Mouse (Mus musculus) heart, embryonic 12.5 days (tissue): ENCODE data around the gene Mcrip2. TPM values are rescaled to one million over a fixed set of nuclear protein-coding genes. Genes with fewer than 3 reads are reported as not detected.

ENCODE experiments used
- ATAC-seq: fragments of 200-750 bp; cut with Nextera tagmentation; 2 replicates; pipeline ENCODE4 v1.8.0; 2017; ENCODE audit warnings: moderate TSS enrichment, moderate library complexity; ENCODE audit not compliant: insufficient number of reproducible peaks, low FRiP score
- H3K27ac ChIP-seq: fragments of 300-500 bp; sonication (generic); 2 replicates; pipeline ENCODE4 v1.5.1; 2016; ENCODE audit warnings: mild to moderate bottlenecking, moderate library complexity; ENCODE audit not compliant: poor library complexity, severe bottlenecking
- H3K27me3 ChIP-seq: fragments of 300-500 bp; sonication (generic); replicated peaks from 2 replicates; pipeline ENCODE4 v1.6.1; 2016; ENCODE audit warnings: mild to moderate bottlenecking, moderate library complexity
- H3K36me3 ChIP-seq: fragments of 300-500 bp; sonication (generic); 2 replicates; pipeline ENCODE4 v1.6.1; 2016; ENCODE audit warnings: mild to moderate bottlenecking, moderate library complexity
- H3K4me1 ChIP-seq: fragments of 300-500 bp; sonication (generic); replicated peaks from 2 replicates; pipeline ENCODE4 v1.6.1; 2016; ENCODE audit warnings: mild to moderate bottlenecking
- H3K4me2 ChIP-seq: fragments of 300-500 bp; sonication (generic); 2 replicates; pipeline ENCODE4 v1.6.1; 2016; ENCODE audit warnings: mild to moderate bottlenecking, moderate library complexity
- H3K4me3 ChIP-seq: fragments of 300-500 bp; sonication (generic); 2 replicates; pipeline ENCODE4 v1.5.1; 2016; ENCODE audit warnings: mild to moderate bottlenecking
- H3K9ac ChIP-seq: fragments of 300-500 bp; sonication (generic); 2 replicates; pipeline ENCODE4 v1.6.1; 2016; ENCODE audit warnings: mild to moderate bottlenecking, moderate library complexity
- H3K9me3 ChIP-seq: fragments of 300-500 bp; sonication (generic); replicated peaks from 2 replicates; pipeline ENCODE4 v1.6.1; 2016; ENCODE audit warnings: mild to moderate bottlenecking, moderate library complexity
- whole genome bisulfite sequencing: fragments of 180-500 bp; shearing (Covaris S2); methylation state at CpG from one replicate; pipeline ENCODE4 v1.1.7; 2016; 5-methylcytosine and 5-hydroxymethylcytosine counted together
- polyA plus RNA-seq: library from polyadenylated mRNA; unstranded; fragments of >200 nt; fragmentation: Nextera tagmentation; extraction: Ambion mirVana; gene quantifications from 2 replicates; pipeline ENCODE4 v1.2.1, GENCODE M21; 2016

The Mcrip2 gene
- polyA plus RNA-seq, 1 experiment from 2014 or later: 161 TPM

DNA sequence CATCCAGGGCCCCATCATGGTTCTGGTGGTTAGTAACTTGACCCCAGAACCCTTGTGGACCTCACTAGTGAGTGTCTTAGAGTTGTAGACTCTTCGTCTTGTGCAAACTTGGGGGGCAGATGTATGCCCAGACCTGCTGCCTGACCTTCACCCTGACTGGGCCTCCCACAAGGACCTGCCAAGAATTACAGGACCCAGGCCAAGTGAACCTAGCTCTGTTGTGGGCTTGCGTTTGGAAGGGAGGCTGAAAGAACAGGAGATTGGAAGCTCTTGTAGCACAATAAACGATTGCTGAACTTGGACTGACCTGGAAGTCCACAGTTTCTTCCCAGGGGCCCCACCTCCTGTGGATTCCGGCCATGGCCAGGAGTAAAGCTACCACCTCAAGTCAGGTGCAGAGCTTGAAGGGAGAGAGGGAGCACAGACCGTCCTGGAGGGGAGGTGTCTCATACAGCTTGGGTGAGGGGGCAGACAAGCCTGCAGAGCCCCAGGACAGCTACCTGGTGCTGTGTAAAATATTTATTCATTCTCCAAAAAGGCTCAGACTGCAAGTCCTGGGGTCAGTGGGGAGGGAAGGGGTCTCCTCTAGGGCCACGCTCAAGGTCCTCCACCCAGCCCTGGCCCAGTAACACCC lies 34.5 kb downstream of the Mcrip2 start:
- H3K27me3 ChIP-seq: no peaks in the 10 kb centered on the region
- peak overlapping the region; percentile 94 for H3K4me2 ChIP-seq
- peak overlapping the region; percentile 81 for H3K9ac ChIP-seq
- H3K27ac ChIP-seq: peak overlapping the region; percentile 98
- peak overlapping the region; percentile 71 for H3K4me3 ChIP-seq
- H3K36me3 ChIP-seq: peaks cover 49% of the 10 kb centered on the region
- 31% methylated on average over 6 of the region's 6 CpGs for WGBS
- ATAC-seq: no peak
- no peaks in the 10 kb centered on the region for H3K9me3 ChIP-seq
- peaks cover 76% of the 10 kb centered on the region for H3K4me1 ChIP-seq

DNA sequence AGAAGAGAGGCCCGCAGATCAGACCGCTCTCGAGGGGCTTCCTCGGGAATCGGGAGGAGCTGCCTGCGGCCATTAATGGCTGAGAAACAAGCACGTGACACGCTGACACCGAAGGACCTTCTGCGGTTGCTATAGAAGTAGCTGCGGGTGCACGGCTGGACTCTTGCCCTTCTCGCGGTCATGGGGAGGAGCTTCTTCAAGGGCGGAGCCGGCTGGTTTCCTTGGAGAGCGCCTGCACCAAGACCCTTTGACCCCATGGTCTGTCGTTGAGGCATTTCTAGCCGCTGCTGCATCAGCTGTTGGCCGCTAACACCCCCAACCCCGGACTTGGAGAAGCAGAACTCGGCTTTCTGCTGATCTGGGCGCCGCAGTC lies 35.3 kb downstream of the Mcrip2 start, which contains the start of gene Stub1:
Gene Stub1, minus strand, starts transcription at position 114 of the 373 bp plus-strand sequence.
- Histone ChIP-seq H3K27ac (peak within 1 kb of the TSS; percentile 98), H3K36me3 (peaks cover 43% of the 10 kb centered on the region)
- peak; percentile 83 for ATAC-seq

DNA sequence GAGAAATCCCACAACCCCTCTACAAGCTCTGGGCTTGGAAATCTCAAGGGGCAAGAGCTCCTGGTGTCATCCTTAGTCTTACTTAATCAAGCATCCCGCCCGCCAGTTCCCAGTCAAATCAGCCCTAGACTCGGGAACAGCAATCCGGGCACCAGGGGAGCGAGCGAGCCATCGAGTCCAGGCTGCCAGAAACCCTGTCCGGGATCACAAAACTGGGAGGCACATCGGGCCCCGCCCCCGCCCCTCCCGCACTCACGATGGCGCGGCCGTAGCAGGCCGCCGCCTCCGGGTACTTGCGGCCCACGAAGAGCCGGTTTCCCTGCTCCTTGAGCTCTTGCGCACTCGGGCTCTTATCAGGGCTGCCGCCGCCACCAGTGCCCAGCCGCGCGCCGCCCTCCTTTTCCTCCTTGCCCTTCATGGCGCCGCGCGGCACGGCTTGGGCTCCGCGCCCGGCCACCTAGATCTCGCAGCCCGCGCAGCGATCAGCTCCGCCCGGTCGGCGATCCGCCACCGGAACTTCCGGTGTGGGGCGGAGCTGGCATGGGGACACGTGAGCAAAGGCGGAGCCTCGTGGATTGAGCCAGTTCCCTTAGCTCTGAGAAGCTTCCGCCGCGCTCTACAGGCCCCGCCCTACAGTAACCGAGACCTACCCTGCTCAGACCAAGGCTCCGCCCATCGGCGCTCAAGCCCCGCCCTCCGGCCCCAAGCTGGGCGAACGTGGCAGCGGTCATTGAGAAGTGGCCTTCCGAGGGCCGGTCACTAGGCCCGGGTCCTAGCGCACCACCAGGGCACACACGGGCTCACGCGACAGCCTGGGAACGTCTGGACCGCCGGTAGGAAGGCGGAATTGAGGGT lies 35.9 kb downstream of the Mcrip2 start:
- Histone ChIP-seq H3K4me3 (peak overlapping the region; percentile 71), H3K36me3 (peaks cover 42% of the 10 kb centered on the region), H3K9ac (peak overlapping the region; percentile 92), H3K4me1 (peaks cover 75% of the 10 kb centered on the region), H3K27ac (peak overlapping the region; percentile 98), H3K27me3 (no peaks in the 10 kb centered on the region), H3K9me3 (no peaks in the 10 kb centered on the region), H3K4me2 (peak overlapping the region; percentile 94)
- peak; percentile 92 for ATAC-seq
- WGBS: under 1% methylated on average over 76 of the region's 77 CpGs

More for the DNA sequence above, 35.3 kb downstream of the Mcrip2 start, which contains the start of gene Stub1:
- Histone ChIP-seq H3K4me3 (peak within 1 kb of the TSS; percentile 71), H3K9ac (peak within 1 kb of the TSS; percentile 92), H3K27me3 (no peaks in the 10 kb centered on the region), H3K9me3 (no peaks in the 10 kb centered on the region), H3K4me1 (peaks cover 78% of the 10 kb centered on the region), H3K4me2 (peak within 1 kb of the TSS; percentile 94)
- under 1% methylated on average over 24 of the region's 24 CpGs for WGBS

DNA sequence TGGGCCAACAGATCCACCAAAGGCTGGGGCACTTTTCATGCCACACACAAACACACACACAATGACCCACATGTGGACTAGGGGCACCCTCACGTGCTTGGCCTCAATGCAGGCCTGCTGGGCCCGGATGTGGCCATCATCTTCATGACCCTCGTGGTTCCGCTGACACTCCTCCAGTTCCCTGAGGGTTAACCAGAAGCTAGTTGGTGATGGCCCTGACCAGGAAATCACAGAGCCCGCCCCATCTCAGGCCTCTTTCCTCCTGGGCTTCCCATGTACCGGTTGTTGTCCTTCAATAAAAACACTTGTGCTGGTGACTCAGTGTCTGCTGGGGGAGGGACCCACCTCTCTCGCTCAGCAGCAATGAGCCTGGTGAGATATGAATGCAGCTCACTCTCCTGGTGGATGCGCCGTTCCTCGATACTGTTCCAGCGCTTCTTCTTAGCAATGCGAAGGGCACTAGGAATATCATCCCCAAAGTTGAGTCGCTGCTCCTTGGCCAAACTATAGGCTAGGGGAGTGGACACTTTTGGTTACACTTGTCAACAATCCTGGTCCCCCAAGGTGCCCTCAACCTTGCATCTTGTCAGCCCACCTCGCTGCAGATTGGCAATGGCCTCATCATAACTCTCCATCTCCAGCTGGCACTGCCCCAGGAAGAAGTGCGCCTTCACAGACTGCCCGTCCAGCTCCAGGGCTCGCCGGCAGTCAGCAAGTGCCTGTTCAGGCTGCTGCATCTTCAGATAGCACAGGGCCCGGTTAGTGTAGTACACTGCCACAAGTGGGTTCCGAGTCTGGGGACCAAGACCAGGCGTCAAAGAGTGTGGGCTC lies 36.9 kb downstream of the Mcrip2 start:
- H3K36me3 ChIP-seq: peaks cover 51% of the 10 kb centered on the region
- peaks cover 75% of the 10 kb centered on the region for H3K4me1 ChIP-seq
- H3K9ac ChIP-seq: peak overlapping the region; percentile 92
- ATAC-seq: no peak
- H3K4me3 ChIP-seq: peak overlapping the region; percentile 71
- H3K27ac ChIP-seq: peak overlapping the region; percentile 98
- peak overlapping the region; percentile 94 for H3K4me2 ChIP-seq
- WGBS: 48% methylated on average over 21 of the region's 21 CpGs
- no peaks in the 10 kb centered on the region for H3K27me3 ChIP-seq
- no peaks in the 10 kb centered on the region for H3K9me3 ChIP-seq

DNA sequence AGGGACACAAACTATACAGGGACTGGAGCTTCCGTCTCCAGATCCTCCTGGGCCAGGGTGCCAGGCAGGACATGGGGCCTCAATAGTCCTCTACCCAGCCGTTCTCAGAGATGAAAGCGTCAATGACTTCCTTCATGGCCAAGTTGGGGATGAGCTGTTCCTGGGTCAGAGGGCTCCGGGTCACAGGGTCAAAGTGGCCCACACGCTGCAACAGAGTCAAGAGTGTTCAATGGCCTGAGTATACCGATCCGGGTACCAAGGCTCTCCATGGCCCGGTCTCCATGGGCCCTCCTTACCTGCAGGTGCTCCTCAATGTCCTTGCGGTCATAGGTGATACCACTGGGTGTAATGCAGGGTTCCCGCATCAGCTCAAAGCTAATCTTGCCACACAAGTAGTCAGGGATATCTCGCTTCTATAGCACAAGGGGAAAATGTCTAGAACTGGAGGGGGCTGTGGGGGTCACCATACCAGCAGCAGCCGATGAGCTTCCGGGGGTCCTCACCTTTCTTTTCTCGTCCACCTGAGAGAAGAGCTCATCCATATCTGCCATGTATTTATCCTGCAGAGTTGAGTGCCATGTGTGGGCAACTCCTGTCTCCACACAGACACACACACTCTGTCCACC lies 37.6 kb downstream of the Mcrip2 start:
- H3K4me3 ChIP-seq: peak overlapping the region; percentile 71
- H3K4me1 ChIP-seq: peaks cover 70% of the 10 kb centered on the region
- ATAC-seq: no peak
- peak overlapping the region; percentile 92; the same call in 1 of the 2 replicates for H3K9ac ChIP-seq
- H3K27ac ChIP-seq: no peak overlapping the region
- WGBS: 89% methylated on average over 14 of the region's 14 CpGs
- H3K36me3 ChIP-seq: peaks cover 58% of the 10 kb centered on the region
- peak overlapping the region; percentile 94 for H3K4me2 ChIP-seq
- H3K27me3 ChIP-seq: no peaks in the 10 kb centered on the region
- no peaks in the 10 kb centered on the region for H3K9me3 ChIP-seq

DNA sequence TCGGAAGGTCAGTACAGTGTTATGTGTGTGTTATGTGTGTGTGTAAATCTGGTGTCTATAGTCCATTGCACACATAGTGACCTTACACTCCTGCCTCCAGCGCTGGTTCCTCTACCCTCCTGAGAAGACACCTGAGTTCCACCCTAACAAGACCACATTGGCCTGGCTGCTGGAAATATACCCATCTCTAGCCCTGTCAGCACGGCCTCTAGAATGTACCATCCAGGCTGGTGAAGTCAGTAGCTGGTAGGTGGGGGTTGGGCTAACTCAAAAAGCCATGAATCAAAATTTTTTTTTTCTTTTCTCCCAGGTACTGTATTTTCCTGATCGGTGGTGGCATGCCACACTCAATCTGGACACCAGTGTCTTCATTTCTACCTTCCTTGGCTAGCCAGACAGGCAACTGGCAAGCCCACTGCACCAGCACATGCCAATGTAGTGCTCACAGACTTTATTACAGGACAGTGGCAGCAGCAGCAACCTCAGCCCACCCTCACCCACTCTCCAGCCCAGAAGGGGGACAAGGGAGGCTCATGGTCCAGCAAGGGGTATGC lies 38.3 kb downstream of the Mcrip2 start:
- WGBS: 78% methylated on average over 4 of the region's 4 CpGs
- H3K4me1 ChIP-seq: peaks cover 68% of the 10 kb centered on the region
- peak overlapping the region; percentile 94 for H3K4me2 ChIP-seq
- ATAC-seq: no peak
- peak overlapping the region; percentile 82; the same call in 1 of the 2 replicates for H3K9ac ChIP-seq
- peak overlapping the region; percentile 67; the same call in 1 of the 2 replicates for H3K4me3 ChIP-seq
- H3K27me3 ChIP-seq: no peaks in the 10 kb centered on the region
- no peaks in the 10 kb centered on the region for H3K9me3 ChIP-seq
- no peak overlapping the region for H3K27ac ChIP-seq
- H3K36me3 ChIP-seq: peaks cover 58% of the 10 kb centered on the region

DNA sequence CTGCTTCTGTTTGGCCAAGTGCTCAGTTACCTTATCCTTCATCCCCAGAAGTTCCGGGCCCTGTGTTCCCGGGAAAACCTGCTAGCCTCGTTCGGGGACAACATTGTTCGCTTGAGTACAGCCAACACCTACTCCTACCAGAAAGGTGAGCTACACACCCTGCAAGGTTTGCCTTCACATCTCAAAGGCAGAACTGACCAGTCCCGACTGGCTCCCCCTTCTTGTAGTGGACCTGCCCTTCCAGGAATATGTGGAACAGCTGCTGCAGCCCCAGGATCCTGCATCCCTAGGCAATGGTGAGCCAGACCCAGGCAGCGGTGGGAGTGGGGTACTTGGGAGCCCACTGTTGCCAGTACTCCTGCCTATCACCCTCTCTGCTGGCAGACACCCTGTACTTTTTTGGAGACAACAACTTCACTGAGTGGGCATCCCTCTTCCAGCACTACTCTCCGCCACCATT lies 39.0 kb downstream of the Mcrip2 start:
- peaks cover 68% of the 10 kb centered on the region for H3K4me1 ChIP-seq
- H3K27me3 ChIP-seq: no peaks in the 10 kb centered on the region
- peak overlapping the region; percentile 83 for H3K4me2 ChIP-seq
- peak overlapping the region; percentile 82 for H3K9ac ChIP-seq
- H3K4me3 ChIP-seq: peak overlapping the region; percentile 67
- H3K9me3 ChIP-seq: no peaks in the 10 kb centered on the region
- peak overlapping the region; percentile 90 for H3K27ac ChIP-seq
- no peak for ATAC-seq
- WGBS: 36% methylated on average over 8 of the region's 8 CpGs
- peaks cover 52% of the 10 kb centered on the region for H3K36me3 ChIP-seq

DNA sequence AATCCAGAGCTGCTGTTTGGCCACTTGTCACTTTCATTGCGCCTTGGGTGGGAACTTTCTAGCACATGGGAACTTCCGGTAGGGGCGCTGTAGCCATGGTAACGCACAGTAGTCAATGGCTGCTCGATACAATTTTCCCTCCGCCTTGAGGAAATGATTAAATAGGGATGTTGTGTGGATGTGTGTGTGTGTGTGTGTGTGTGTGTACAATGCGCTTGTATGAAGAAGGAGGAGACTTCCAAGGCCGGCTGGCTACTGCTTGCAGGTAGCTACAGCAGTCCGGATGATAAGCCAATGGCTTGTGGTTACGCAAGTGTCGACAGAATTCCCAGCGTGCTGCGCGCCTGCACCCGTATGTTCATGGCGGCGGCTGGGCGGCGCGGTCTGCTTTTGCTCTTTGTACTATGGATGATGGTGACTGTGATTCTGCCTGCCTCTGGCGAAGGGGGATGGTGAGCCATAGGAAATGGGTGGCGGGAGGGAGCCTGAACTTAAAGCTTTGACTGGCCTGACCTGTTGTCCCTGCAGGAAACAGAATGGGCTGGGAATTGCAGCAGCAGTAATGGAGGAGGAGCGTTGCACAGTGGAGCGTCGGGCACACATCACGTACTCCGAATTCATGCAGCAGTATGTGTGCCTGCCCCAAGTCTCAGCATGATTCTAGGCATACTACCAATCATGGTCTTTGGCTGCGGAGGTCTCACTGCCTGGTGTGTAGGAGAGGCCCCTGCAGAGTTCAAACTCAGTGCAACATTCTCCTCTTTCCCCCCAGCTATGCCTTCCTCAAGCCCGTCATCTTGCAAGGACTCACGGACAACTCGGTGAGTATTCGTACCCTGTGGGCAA lies 39.6 kb downstream of the Mcrip2 start, which contains the start of gene Jmjd8:
Gene Jmjd8, plus strand, starts transcription at position 156 of the 846 bp plus-strand sequence.
- H3K4me1 ChIP-seq: peaks cover 68% of the 10 kb centered on the region

DNA sequence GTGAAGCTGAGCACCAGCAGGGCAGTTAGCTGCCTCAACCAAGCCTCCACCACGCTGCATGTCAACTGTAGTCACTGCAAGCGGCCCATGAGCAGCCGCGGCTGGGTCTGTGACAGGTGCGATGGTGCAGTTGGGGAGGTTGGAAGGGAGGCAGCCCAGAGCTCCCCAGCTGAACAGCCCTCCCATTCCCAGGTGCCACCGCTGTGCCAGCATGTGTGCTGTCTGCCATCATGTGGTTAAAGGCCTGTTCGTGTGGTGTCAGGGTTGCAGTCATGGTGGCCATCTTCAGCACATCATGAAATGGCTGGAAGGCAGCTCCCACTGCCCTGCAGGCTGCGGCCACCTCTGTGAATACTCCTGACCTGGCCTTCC lies 40.4 kb downstream of the Mcrip2 start:
- Histone ChIP-seq H3K27me3 (no peaks in the 10 kb centered on the region), H3K36me3 (peaks cover 52% of the 10 kb centered on the region), H3K9ac (0 out of 2 replicates have a peak overlapping the region, but pooled peaks have one; percentile 82), H3K9me3 (no peaks in the 10 kb centered on the region), H3K4me3 (peak overlapping the region; percentile 67), H3K4me2 (peak overlapping the region; percentile 83), H3K27ac (peak overlapping the region; percentile 90; the same call in 1 of the 2 replicates), H3K4me1 (peaks cover 66% of the 10 kb centered on the region)
- no peak for ATAC-seq
- WGBS: 84% methylated on average over 8 of the region's 8 CpGs

More for the DNA sequence above, 39.6 kb downstream of the Mcrip2 start, which contains the start of gene Jmjd8:
- H3K4me3 ChIP-seq: peak within 1 kb of the TSS; percentile 67
- peaks cover 52% of the 10 kb centered on the region for H3K36me3 ChIP-seq
- peak within 1 kb of the TSS; percentile 83 for H3K4me2 ChIP-seq
- H3K9ac ChIP-seq: peak within 1 kb of the TSS; percentile 82
- H3K27me3 ChIP-seq: no peaks in the 10 kb centered on the region
- peak within 1 kb of the TSS; percentile 90 for H3K27ac ChIP-seq
- 1% methylated on average over 32 of the region's 32 CpGs for WGBS
- H3K9me3 ChIP-seq: no peaks in the 10 kb centered on the region
- no peak for ATAC-seq
